Mouse (Mus musculus): ENCODE data around the gene Gnrhr. TPM values are rescaled to one million over a fixed set of nuclear protein-coding genes. Genes with fewer than 3 reads are reported as not detected.

The Gnrhr gene
- polyA plus RNA-seq (2012; rRNA removed): not detected in 2 replicates

GRCm38 (mm10) chr5:86197801-86198200, at the start of gene Gnrhr:
Gene Gnrhr, minus strand, starts transcription at chr5:86197901.
- H3K27me3 ChIP-seq (ENCODE audit: control insufficient read depth, insufficient read depth, low read length): no peaks in the 10 kb centered on the region
- H3K27ac ChIP-seq (ENCODE audit: control insufficient read depth, insufficient read depth, low read length): no peak within 1 kb of the TSS
- H3K4me1 ChIP-seq (replicated peaks; ENCODE audit: control insufficient read depth, insufficient read depth, low read length): no peaks in the 10 kb centered on the region
- H3K4me3 ChIP-seq (ENCODE audit: control insufficient read depth, insufficient read depth, low read length): no peak within 1 kb of the TSS
- no peaks in the 10 kb centered on the region for H3K36me3 ChIP-seq (ENCODE audit: control insufficient read depth, insufficient read depth, low read length)
- no peak for DNase-seq
- TF ChIP-seq CTCF (IDR thresholded peaks at IDR 0.05; ENCODE audit: borderline replicate concordance, control insufficient read depth, extremely low read depth, insufficient read depth, low read length, poor library complexity) (no peak), POLR2A (IDR thresholded peaks at IDR 0.05; ENCODE audit: control insufficient read depth, extremely low read depth, insufficient read depth, low read length, poor library complexity) (no peak)
- WGBS: 94% methylated on average over 10 of the region's 10 CpGs

GRCm38 (mm10) chr5:86246559-86246958, 48.9 kb upstream of the Gnrhr start:
- 93% methylated on average over 11 of the region's 11 CpGs for WGBS
- H3K27me3 ChIP-seq (ENCODE audit: control insufficient read depth, insufficient read depth, low read length): no peaks in the 10 kb centered on the region
- no peak overlapping the region for H3K27ac ChIP-seq (ENCODE audit: control insufficient read depth, insufficient read depth, low read length)
- TF ChIP-seq POLR2A (IDR thresholded peaks at IDR 0.05; ENCODE audit: control insufficient read depth, extremely low read depth, insufficient read depth, low read length, poor library complexity): no peak
- no peak for TF ChIP-seq CTCF (IDR thresholded peaks at IDR 0.05; ENCODE audit: borderline replicate concordance, control insufficient read depth, extremely low read depth, insufficient read depth, low read length, poor library complexity)
- no peak for DNase-seq
- no peak overlapping the region for H3K4me3 ChIP-seq (ENCODE audit: control insufficient read depth, insufficient read depth, low read length)
- H3K36me3 ChIP-seq (ENCODE audit: control insufficient read depth, insufficient read depth, low read length): no peaks in the 10 kb centered on the region
- H3K4me1 ChIP-seq (replicated peaks; ENCODE audit: control insufficient read depth, insufficient read depth, low read length): no peaks in the 10 kb centered on the region

GRCm38 (mm10) chr5:86244880-86245279, 47.2 kb upstream of the Gnrhr start:
- Histone ChIP-seq H3K27ac (ENCODE audit: control insufficient read depth, insufficient read depth, low read length) (no peak overlapping the region), H3K4me1 (replicated peaks; ENCODE audit: control insufficient read depth, insufficient read depth, low read length) (no peaks in the 10 kb centered on the region), H3K4me3 (ENCODE audit: control insufficient read depth, insufficient read depth, low read length) (no peak overlapping the region), H3K36me3 (ENCODE audit: control insufficient read depth, insufficient read depth, low read length) (no peaks in the 10 kb centered on the region), H3K27me3 (ENCODE audit: control insufficient read depth, insufficient read depth, low read length) (no peaks in the 10 kb centered on the region)
- 8% methylated on average over 1 of the region's 1 CpGs for WGBS
- no peak for TF ChIP-seq POLR2A (IDR thresholded peaks at IDR 0.05; ENCODE audit: control insufficient read depth, extremely low read depth, insufficient read depth, low read length, poor library complexity)
- no peak for TF ChIP-seq CTCF (IDR thresholded peaks at IDR 0.05; ENCODE audit: borderline replicate concordance, control insufficient read depth, extremely low read depth, insufficient read depth, low read length, poor library complexity)
- no peak for DNase-seq

- H3K36me3 ChIP-seq (ENCODE audit: control insufficient read depth, insufficient read depth, low read length): no peaks in the 10 kb centered on the region
- TF ChIP-seq CTCF (IDR thresholded peaks at IDR 0.05; ENCODE audit: borderline replicate concordance, control insufficient read depth, extremely low read depth, insufficient read depth, low read length, poor library complexity) (no peak), POLR2A (IDR thresholded peaks at IDR 0.05; ENCODE audit: control insufficient read depth, extremely low read depth, insufficient read depth, low read length, poor library complexity) (no peak)
- no peaks in the 10 kb centered on the region for H3K4me1 ChIP-seq (replicated peaks; ENCODE audit: control insufficient read depth, insufficient read depth, low read length)
- no peak overlapping the region for H3K4me3 ChIP-seq (ENCODE audit: control insufficient read depth, insufficient read depth, low read length)
- DNase-seq: no peak
- WGBS: 92% methylated on average over 3 of the region's 3 CpGs
- H3K27me3 ChIP-seq (ENCODE audit: control insufficient read depth, insufficient read depth, low read length): no peaks in the 10 kb centered on the region
- no peak overlapping the region for H3K27ac ChIP-seq (ENCODE audit: control insufficient read depth, insufficient read depth, low read length)
Measured at GRCm38 (mm10) chr5:86244275-86244674, 46.6 kb upstream of the Gnrhr start.

- H3K4me3 ChIP-seq (ENCODE audit: control insufficient read depth, insufficient read depth, low read length): no peak overlapping the region
- no peak for TF ChIP-seq CTCF (IDR thresholded peaks at IDR 0.05; ENCODE audit: borderline replicate concordance, control insufficient read depth, extremely low read depth, insufficient read depth, low read length, poor library complexity)
- no peak for TF ChIP-seq POLR2A (IDR thresholded peaks at IDR 0.05; ENCODE audit: control insufficient read depth, extremely low read depth, insufficient read depth, low read length, poor library complexity)
- H3K4me1 ChIP-seq (replicated peaks; ENCODE audit: control insufficient read depth, insufficient read depth, low read length): no peaks in the 10 kb centered on the region
- 94% methylated on average over 5 of the region's 5 CpGs for WGBS
- no peak for DNase-seq
- no peak overlapping the region for H3K27ac ChIP-seq (ENCODE audit: control insufficient read depth, insufficient read depth, low read length)
- H3K27me3 ChIP-seq (ENCODE audit: control insufficient read depth, insufficient read depth, low read length): no peaks in the 10 kb centered on the region
- no peaks in the 10 kb centered on the region for H3K36me3 ChIP-seq (ENCODE audit: control insufficient read depth, insufficient read depth, low read length)
Measured at GRCm38 (mm10) chr5:86227156-86227853, 29.6 kb upstream of the Gnrhr start.

- Histone ChIP-seq H3K4me1 (replicated peaks; ENCODE audit: control insufficient read depth, insufficient read depth, low read length) (no peaks in the 10 kb centered on the region; the same call in 1 of the 2 replicates), H3K36me3 (ENCODE audit: control insufficient read depth, insufficient read depth, low read length) (no peaks in the 10 kb centered on the region), H3K27me3 (ENCODE audit: control insufficient read depth, insufficient read depth, low read length) (no peaks in the 10 kb centered on the region), H3K4me3 (ENCODE audit: control insufficient read depth, insufficient read depth, low read length) (no peak overlapping the region), H3K27ac (ENCODE audit: control insufficient read depth, insufficient read depth, low read length) (no peak overlapping the region)
- no peak for DNase-seq
- 25% methylated on average over 4 of the region's 4 CpGs for WGBS
- TF ChIP-seq CTCF (IDR thresholded peaks at IDR 0.05; ENCODE audit: borderline replicate concordance, control insufficient read depth, extremely low read depth, insufficient read depth, low read length, poor library complexity): no peak
- TF ChIP-seq POLR2A (IDR thresholded peaks at IDR 0.05; ENCODE audit: control insufficient read depth, extremely low read depth, insufficient read depth, low read length, poor library complexity): no peak
Measured at GRCm38 (mm10) chr5:86191356-86191755, 6.3 kb downstream of the Gnrhr start.

Measured in thymus, adult 2 months (tissue).